Comparison of ENCODE assay signal across 9 mouse cellular contexts in the genomic region with DNA sequence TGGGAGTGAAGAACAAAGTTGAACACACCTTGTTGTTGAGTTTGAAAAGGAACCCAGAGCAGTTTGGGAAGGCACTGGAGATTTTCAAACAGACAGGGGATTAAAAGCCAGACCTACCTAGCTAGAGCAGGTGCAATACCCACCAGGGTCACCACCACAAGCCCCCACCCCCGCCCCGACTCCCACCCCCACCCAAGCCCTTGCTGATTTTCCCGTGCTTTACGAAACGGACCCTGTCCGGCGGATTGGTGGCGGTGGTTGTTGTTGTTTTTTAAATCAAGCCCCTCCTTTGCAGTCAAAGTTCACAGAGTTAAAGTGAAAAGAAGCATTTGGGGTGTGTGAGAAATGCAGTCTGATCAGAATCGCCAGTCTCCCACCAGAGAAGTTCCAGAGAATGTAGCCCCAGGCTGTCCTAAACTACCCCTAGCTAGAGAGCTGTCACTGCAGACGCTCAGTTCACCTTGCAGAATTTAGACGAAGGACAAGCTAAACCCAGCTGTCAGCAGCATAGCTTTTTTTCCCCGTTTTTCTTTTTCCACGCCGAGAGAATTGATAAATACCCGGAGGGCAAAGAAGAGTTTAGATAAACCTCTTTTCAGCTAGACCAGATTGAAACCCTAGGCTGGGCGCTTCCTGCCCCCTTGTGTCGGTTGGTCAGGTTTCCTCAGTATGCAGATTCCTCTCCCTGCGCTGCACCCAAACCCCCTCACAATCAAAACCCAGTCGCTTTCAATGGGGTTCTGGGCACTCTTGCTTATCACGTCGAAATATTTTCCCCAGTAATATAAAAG. TPM values are rescaled to one million over a fixed set of nuclear protein-coding genes. Genes with fewer than 3 reads are reported as not detected.
DNase-seq lines count a peak whose midpoint lies in the region; ATAC-seq and TF ChIP-seq lines count a peak whose summit lies in the region.
"Had no signal": no experiment of that assay in that cellular context is flagged by ENCODE, and none has a peak within 500 bp of the region (broad histone marks: within the 10 kb centered on the region; RNA-seq: fewer than 3 reads in every experiment).

No protein-coding gene starts in this region.

- H3K4me1 ChIP-seq in intestine, embryonic 15.5 days (replicated peaks): peaks cover 7% of the 10 kb centered on the region; the same call in 1 of the 2 replicates
- H3K4me1 ChIP-seq in lung, adult 2 months (ENCODE audit: control insufficient read depth, insufficient read depth, low read length): peaks cover 3% of the 10 kb centered on the region; the same call in 1 of the 2 replicates

- peak overlapping the region; percentile 59 for H3K4me3 ChIP-seq in intestine, embryonic 15.5 days (replicated peaks)
- peak overlapping the region; percentile 20 for H3K4me3 ChIP-seq in lung, adult 2 months (replicated peaks; ENCODE audit: extremely low read depth, low read depth, low read length)
- H3K4me3 ChIP-seq: myocyte had no signal

- ATAC-seq in intestine, embryonic 15.5 days: peak; percentile 39

- TF ChIP-seq POLR2A in lung, adult 2 months (IDR thresholded peaks at IDR 0.05; ENCODE audit: borderline replicate concordance, extremely low read depth, low read depth, low read length): no peak

- peak; percentile 21 for DNase-seq in adrenal gland, adult 2 months
- DNase-seq in adrenal gland, adult 8-10 months: no peak
- peak; percentile 58 for DNase-seq in urinary bladder, postnatal 14 days (ENCODE audit: low spot score)
- no peak for DNase-seq in urinary bladder, postnatal 36 days (ENCODE audit: low spot score in 2 of 2)
- peak; percentile 10 for DNase-seq in lung, adult 2 months
- peak; percentile 56 for DNase-seq in retina, postnatal 1 day
- DNase-seq in urinary bladder, adult 18-20 months (ENCODE audit: low spot score in 2 of 2): no peak

- peaks cover 3% of the 10 kb centered on the region; the same call in 1 of the 2 replicates for H3K27me3 ChIP-seq in intestine, embryonic 15.5 days (replicated peaks)

- peak overlapping the region; percentile 97 for H3K4me2 ChIP-seq in intestine, embryonic 15.5 days (replicated peaks)

- H3K9ac ChIP-seq in intestine, embryonic 15.5 days: peak overlapping the region; percentile 43

- peaks cover 8% of the 10 kb centered on the region; the same call in 1 of the 2 replicates for H3K9me3 ChIP-seq in intestine, embryonic 15.5 days

- peak; percentile 64 for TF ChIP-seq CTCF in lung, adult 2 months (IDR thresholded peaks at IDR 0.05; ENCODE audit: insufficient read depth, low read length)

- peaks cover 21% of the 10 kb centered on the region for H3K36me3 ChIP-seq in intestine, embryonic 15.5 days

- H3K27ac ChIP-seq in intestine, embryonic 15.5 days: peak overlapping the region; percentile 87; the same call in 1 of the 2 replicates

- WGBS in intestine, embryonic 15.5 days: under 1% methylated on average over 21 of the region's 21 CpGs
- 3% methylated on average over 21 of the region's 21 CpGs for WGBS in lung, adult 2 months

RNA-seq across cellular contexts. Expression of gene Frem2, which starts 0.8 kb away (rescaled TPM):
- under 1 TPM; 0.12 to 0.14 TPM for total RNA-seq in adrenal gland, adult 2 months (2021)
- polyA plus RNA-seq in adrenal gland, adult 2 months (2012; rRNA removed): 0.16 and 0.29 TPM in 2 replicates
- total RNA-seq in adrenal gland, adult 8-10 months (2022): under 1 TPM; 0.06 to 0.38 (median 0.18) TPM
- polyA plus RNA-seq in intestine, embryonic 15.5 days (2015; fragmentation: Nextera tagmentation; extraction: Ambion mirVana): 7.1 and 8.0 TPM in 2 replicates
- 1.0 and 1.1 TPM in 2 replicates for polyA plus RNA-seq in lung, adult 2 months (2012; rRNA removed)

Comparison
In these comparisons a context has a peak if more than half of its experiments do, and no peak if none do; other contexts are left out.
1. DNase-seq: peak in adrenal gland, adult 2 months (single experiment), urinary bladder, postnatal 14 days (single experiment), lung, adult 2 months (single experiment) and retina, postnatal 1 day (single experiment); none in adrenal gland, adult 8-10 months (single experiment), urinary bladder, postnatal 36 days (0 of 2) and urinary bladder, adult 18-20 months (0 of 2).